ENCODE assay signal across 8 mouse cellular contexts in the genomic region with DNA sequence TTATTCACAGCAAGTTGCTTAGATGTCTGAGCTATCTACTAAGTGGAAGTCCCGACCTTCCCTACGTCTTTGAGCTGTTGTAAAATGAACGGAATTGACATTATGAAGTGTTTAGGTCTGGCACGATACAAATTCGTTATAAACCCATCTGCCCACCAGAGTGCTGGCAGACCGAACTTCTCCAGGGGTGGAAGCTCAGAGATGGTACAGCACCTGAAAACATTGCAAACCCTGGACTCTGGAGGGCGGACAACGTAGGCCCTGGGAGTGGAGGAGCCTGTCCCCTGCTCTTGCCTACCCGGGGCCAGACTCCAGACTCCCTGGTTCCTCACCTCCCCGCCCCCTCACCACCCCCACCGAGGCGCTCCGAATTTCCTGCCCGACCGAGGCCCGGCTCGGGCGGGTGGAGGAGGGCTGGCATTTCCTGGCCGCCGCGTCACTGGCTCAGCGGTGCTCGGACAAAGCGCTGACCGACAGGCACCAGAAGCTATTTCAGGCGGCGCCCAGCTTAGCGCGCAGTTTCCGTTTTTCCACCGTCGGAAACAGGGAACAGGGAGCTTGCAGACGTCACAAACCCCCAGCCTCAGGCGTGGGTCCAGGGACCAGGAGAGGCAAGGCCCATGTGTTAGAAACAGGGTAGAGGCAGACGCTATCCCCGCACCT. TPM values are rescaled to one million over a fixed set of nuclear protein-coding genes. Genes with fewer than 3 reads are reported as not detected.
DNase-seq lines count a peak whose midpoint lies in the region; ATAC-seq and TF ChIP-seq lines count a peak whose summit lies in the region.

No protein-coding gene starts in this region.

- peak overlapping the region; percentile 52 for H3K4me2 ChIP-seq in lung, embryonic 14.5 days
- peak overlapping the region; percentile 44 for H3K4me2 ChIP-seq in neural tube, embryonic 15.5 days

- peaks cover 34% of the 10 kb centered on the region for H3K4me1 ChIP-seq in embryonic facial prominence, embryonic 10.5 days
- 0 out of 2 replicates have a peak, but pooled peaks cover 3% of the 10 kb centered on the region for H3K4me1 ChIP-seq in lung, embryonic 14.5 days (ENCODE audit: insufficient read depth)
- H3K4me1 ChIP-seq in neural tube, embryonic 15.5 days: peaks cover 15% of the 10 kb centered on the region

- peak overlapping the region; percentile 7; the same call in 1 of the 2 replicates for H3K9ac ChIP-seq in lung, embryonic 14.5 days
- H3K9ac ChIP-seq in neural tube, embryonic 15.5 days (replicated peaks): no peak overlapping the region

- peak; percentile 42 for DNase-seq in ovary, postnatal 36 days (ENCODE audit: low spot score)
- no peak for DNase-seq in ovary, postnatal 14 days (ENCODE audit: low spot score)
- DNase-seq in embryonic facial prominence, embryonic 10.5 days (ENCODE audit: low spot score): peak; percentile 84
- peak; percentile 83 to 85 for DNase-seq in heart, adult 9 months (ENCODE audit: low spot score in 2 of 2)
- DNase-seq in kidney, adult 8-10 months: peak; percentile 71 to 72
- DNase-seq in lung, embryonic 14.5 days: peak; percentile 82
- DNase-seq in thymus, postnatal 0 days (ENCODE audit: low spot score): no peak

- no peaks in the 10 kb centered on the region for H3K36me3 ChIP-seq in embryonic facial prominence, embryonic 10.5 days (replicated peaks)
- H3K36me3 ChIP-seq in lung, embryonic 14.5 days (ENCODE audit: insufficient read depth): no peaks in the 10 kb centered on the region
- H3K36me3 ChIP-seq in neural tube, embryonic 15.5 days: no peaks in the 10 kb centered on the region

- peak overlapping the region; percentile 54 for H3K4me3 ChIP-seq in embryonic facial prominence, embryonic 10.5 days
- H3K4me3 ChIP-seq in lung, embryonic 14.5 days (ENCODE audit: low read depth, low read length): peak overlapping the region; percentile 30
- peak overlapping the region; percentile 19 for H3K4me3 ChIP-seq in neural tube, embryonic 15.5 days (replicated peaks)

- peak; percentile 72 for ATAC-seq in lung, embryonic 14.5 days (ENCODE audit: insufficient read depth)
- ATAC-seq in neural tube, embryonic 15.5 days (ENCODE audit: low FRiP score): no peak

- H3K27ac ChIP-seq in embryonic facial prominence, embryonic 10.5 days (replicated peaks): peak overlapping the region; percentile 65
- peak overlapping the region; percentile 77 for H3K27ac ChIP-seq in lung, embryonic 14.5 days (ENCODE audit: low read depth)
- H3K27ac ChIP-seq in neural tube, embryonic 15.5 days (replicated peaks): no peak overlapping the region

- TF ChIP-seq CTCF in lung, embryonic 14.5 days (IDR thresholded peaks at IDR 0.05; ENCODE audit: low read depth): no peak

- no peaks in the 10 kb centered on the region for H3K9me3 ChIP-seq in embryonic facial prominence, embryonic 10.5 days
- H3K9me3 ChIP-seq in lung, embryonic 14.5 days (ENCODE audit: low read depth, low read length): no peaks in the 10 kb centered on the region
- H3K9me3 ChIP-seq in neural tube, embryonic 15.5 days (replicated peaks): no peaks in the 10 kb centered on the region

- peaks cover 98% of the 10 kb centered on the region for H3K27me3 ChIP-seq in embryonic facial prominence, embryonic 10.5 days (replicated peaks; ENCODE audit: low read depth, poor library complexity, severe bottlenecking)
- peaks cover 63% of the 10 kb centered on the region for H3K27me3 ChIP-seq in lung, embryonic 14.5 days (ENCODE audit: insufficient read depth, low read length)
- H3K27me3 ChIP-seq in neural tube, embryonic 15.5 days (replicated peaks): peaks cover 86% of the 10 kb centered on the region

- under 1% methylated on average over 36 of the region's 36 CpGs for WGBS in embryonic facial prominence, embryonic 10.5 days
- under 1% methylated on average over 36 of the region's 36 CpGs for WGBS in lung, embryonic 14.5 days
- 1% methylated on average over 36 of the region's 36 CpGs for WGBS in neural tube, embryonic 15.5 days

RNA-seq across cellular contexts. Expression of a gene that starts 3.8 kb away (rescaled TPM):
- polyA plus RNA-seq in embryonic facial prominence, embryonic 10.5 days (2016; fragmentation: Nextera tagmentation; extraction: Ambion mirVana): 1.7 and 1.9 TPM in 2 replicates
- 3.3 and 3.4 TPM in 2 replicates for polyA plus RNA-seq in lung, embryonic 14.5 days (2014; fragmentation: Nextera tagmentation; extraction: Ambion mirVana)
- polyA plus RNA-seq in neural tube, embryonic 15.5 days (2015; fragmentation: Nextera tagmentation; extraction: Ambion mirVana): 1.0 and 1.7 TPM in 2 replicates
- 0.08 and 0.13 TPM in 2 replicates for polyA plus RNA-seq in thymus, postnatal 0 days (2015; fragmentation: Nextera tagmentation; extraction: Ambion mirVana)

RNA-seq across cellular contexts. Expression of a gene that starts 36.0 kb away (rescaled TPM):
- 6.3 and 6.7 TPM in 2 replicates for polyA plus RNA-seq in embryonic facial prominence, embryonic 10.5 days (2016; fragmentation: Nextera tagmentation; extraction: Ambion mirVana)
- polyA plus RNA-seq in lung, embryonic 14.5 days (2014; fragmentation: Nextera tagmentation; extraction: Ambion mirVana): 13.3 and 15.0 TPM in 2 replicates
- 3.0 and 6.7 TPM in 2 replicates for polyA plus RNA-seq in neural tube, embryonic 15.5 days (2015; fragmentation: Nextera tagmentation; extraction: Ambion mirVana)
- polyA plus RNA-seq in thymus, postnatal 0 days (2015; fragmentation: Nextera tagmentation; extraction: Ambion mirVana): 2.8 and 3.5 TPM in 2 replicates

RNA-seq across cellular contexts. Expression of a gene that starts 52.5 kb away (rescaled TPM):
- 19.3 and 20.5 TPM in 2 replicates for polyA plus RNA-seq in embryonic facial prominence, embryonic 10.5 days (2016; fragmentation: Nextera tagmentation; extraction: Ambion mirVana)
- polyA plus RNA-seq in lung, embryonic 14.5 days (2014; fragmentation: Nextera tagmentation; extraction: Ambion mirVana): 23.3 and 26.0 TPM in 2 replicates
- 1.1 and 5.5 TPM in 2 replicates for polyA plus RNA-seq in neural tube, embryonic 15.5 days (2015; fragmentation: Nextera tagmentation; extraction: Ambion mirVana)
- 10.2 and 10.9 TPM in 2 replicates for polyA plus RNA-seq in thymus, postnatal 0 days (2015; fragmentation: Nextera tagmentation; extraction: Ambion mirVana)

Comparison
In these comparisons a context has a peak if more than half of its experiments do, and no peak if none do; other contexts are left out.
1. DNase-seq: peak in ovary, postnatal 36 days (single experiment), embryonic facial prominence, embryonic 10.5 days (single experiment), heart, adult 9 months (2 of 2), kidney, adult 8-10 months (2 of 2) and lung, embryonic 14.5 days (single experiment); none in ovary, postnatal 14 days (single experiment) and thymus, postnatal 0 days (single experiment).
2. Peak in every context shown above with its lines, with median percentiles within 50 percentile points of each other: H3K4me3 ChIP-seq.